Mouse (Mus musculus) neural tube, embryonic 12.5 days (tissue): ENCODE measurements around the gene Nfil3. TPM values are rescaled to one million over a fixed set of nuclear protein-coding genes. Genes with fewer than 3 reads are reported as not detected.

Experiments used
- ATAC-seq: fragments of 200-750 bp; cut with Nextera tagmentation; 2 replicates; pipeline ENCODE4 v1.8.0; 2017; ENCODE audit warnings: low read depth, mild to moderate bottlenecking, moderate TSS enrichment, moderate library complexity; ENCODE audit not compliant: low FRiP score
- H3K27ac ChIP-seq: fragments of 300-500 bp; sonication (generic); 2 replicates; pipeline ENCODE4 v1.5.1; 2016
- H3K27me3 ChIP-seq: fragments of 300-500 bp; sonication (generic); replicated peaks from 2 replicates; pipeline ENCODE4 v1.6.1; 2016; ENCODE audit warnings: mild to moderate bottlenecking
- H3K36me3 ChIP-seq: fragments of 300-500 bp; sonication (generic); 2 replicates; pipeline ENCODE4 v1.6.1; 2016; ENCODE audit warnings: mild to moderate bottlenecking
- H3K4me1 ChIP-seq: fragments of 300-500 bp; sonication (generic); 2 replicates; pipeline ENCODE4 v1.6.1; 2016
- H3K4me2 ChIP-seq: fragments of 300-500 bp; sonication (generic); replicated peaks from 2 replicates; pipeline ENCODE4 v1.6.1; 2016; ENCODE audit warnings: mild to moderate bottlenecking
- H3K4me3 ChIP-seq: fragments of 300-500 bp; sonication (generic); 2 replicates; pipeline ENCODE4 v1.5.1; 2016
- H3K9ac ChIP-seq: fragments of 300-500 bp; sonication (generic); 2 replicates; pipeline ENCODE4 v1.6.1; 2016; ENCODE audit warnings: mild to moderate bottlenecking
- H3K9me3 ChIP-seq: fragments of 300-500 bp; sonication (generic); 2 replicates; pipeline ENCODE4 v1.6.1; 2016; ENCODE audit warnings: mild to moderate bottlenecking
- WGBS: fragments of 180-500 bp; shearing (Covaris S2); methylation state at CpG from one replicate; pipeline ENCODE4 v1.1.7; 2016; 5-methylcytosine and 5-hydroxymethylcytosine counted together
- polyA plus RNA-seq: library from polyadenylated mRNA; unstranded; fragments of >200 nt; fragmentation: Nextera tagmentation; extraction: Ambion mirVana; gene quantifications from 2 replicates; pipeline ENCODE4 v1.2.1, GENCODE M21; 2016

Gene Nfil3
- polyA plus RNA-seq, 1 experiment from 2014 or later, result 44.2 TPM

GRCm38 (mm10) chr13:52921966-52922365 lies 58.9 kb downstream of the Nfil3 start:
- Histone ChIP-seq H3K36me3 (peaks cover 3% of the 10 kb centered on the region), H3K4me2 (no peak overlapping the region), H3K9me3 (no peaks in the 10 kb centered on the region), H3K9ac (no peak overlapping the region), H3K27me3 (no peaks in the 10 kb centered on the region), H3K4me3 (no peak overlapping the region), H3K4me1 (no peaks in the 10 kb centered on the region), H3K27ac (no peak overlapping the region)
- 88% methylated on average over 8 of the region's 8 CpGs for WGBS
- no peak for ATAC-seq

- Histone ChIP-seq H3K4me3 (no peak overlapping the region), H3K9ac (no peak overlapping the region), H3K36me3 (peaks cover 3% of the 10 kb centered on the region), H3K4me1 (no peaks in the 10 kb centered on the region), H3K9me3 (no peaks in the 10 kb centered on the region), H3K4me2 (no peak overlapping the region), H3K27me3 (no peaks in the 10 kb centered on the region), H3K27ac (no peak overlapping the region)
- WGBS, result 79% methylated on average over 7 of the region's 7 CpGs
- ATAC-seq, result no peak
Measured at GRCm38 (mm10) chr13:52921065-52921825, 59.6 kb downstream of the Nfil3 start.

DNA sequence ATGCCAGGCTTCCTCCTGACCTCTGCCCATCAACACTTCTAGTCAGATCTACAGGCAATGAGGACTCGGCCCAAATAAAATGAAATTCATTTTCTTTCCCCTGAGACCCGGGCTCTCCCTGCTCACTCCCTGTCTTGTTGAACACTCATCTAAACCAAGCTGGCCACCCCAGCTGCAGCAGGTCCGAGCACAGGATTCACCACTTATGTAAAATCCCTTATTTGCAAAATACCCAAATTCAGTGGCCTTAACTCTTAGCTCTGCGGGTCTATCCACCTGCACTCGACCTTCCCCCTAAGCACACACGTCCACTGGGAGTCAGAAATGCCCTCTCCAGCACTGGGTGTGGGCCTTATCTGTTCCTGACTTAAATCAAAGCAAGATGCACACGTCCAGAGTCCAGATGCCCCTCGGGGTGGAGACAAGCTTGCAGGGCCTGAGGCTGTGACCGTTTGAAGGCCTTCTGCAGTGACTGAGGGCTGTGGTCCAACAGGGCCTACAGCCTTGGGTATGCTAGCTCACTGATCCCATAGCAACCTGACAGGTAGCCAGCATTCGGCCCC lies 61.0 kb downstream of the Nfil3 start:
- H3K4me2 ChIP-seq, result no peak overlapping the region
- 85% methylated on average over 10 of the region's 10 CpGs for whole genome bisulfite sequencing
- H3K36me3 ChIP-seq, result peaks cover 3% of the 10 kb centered on the region
- H3K9ac ChIP-seq, result no peak overlapping the region; the same call in 1 of the 2 replicates
- H3K4me1 ChIP-seq, result 0 out of 2 replicates have a peak, but pooled peaks cover under 1% of the 10 kb centered on the region
- ATAC-seq, result no peak
- no peak overlapping the region for H3K27ac ChIP-seq
- no peak overlapping the region for H3K4me3 ChIP-seq
- H3K27me3 ChIP-seq, result no peaks in the 10 kb centered on the region
- no peaks in the 10 kb centered on the region for H3K9me3 ChIP-seq

GRCm38 (mm10) chr13:52918333-52918732 lies 62.5 kb downstream of the Nfil3 start:
- no peak overlapping the region for H3K4me2 ChIP-seq
- no peak overlapping the region for H3K27ac ChIP-seq
- no peaks in the 10 kb centered on the region for H3K27me3 ChIP-seq
- peaks cover 8% of the 10 kb centered on the region; the same call in 1 of the 2 replicates for H3K4me1 ChIP-seq
- WGBS, result 92% methylated on average over 5 of the region's 5 CpGs
- peaks cover 3% of the 10 kb centered on the region for H3K36me3 ChIP-seq
- no peak overlapping the region for H3K4me3 ChIP-seq
- no peaks in the 10 kb centered on the region for H3K9me3 ChIP-seq
- no peak for ATAC-seq
- H3K9ac ChIP-seq, result no peak overlapping the region

Other genes with a start within 250 kb of the Nfil3 start
- gene Auh, start 51.4 kb downstream of the Nfil3 start, polyA plus RNA-seq, result 51.4 and 52.7 TPM in 2 replicates